Mouse (Mus musculus): ENCODE data around the gene Rmi1. TPM values are rescaled to one million over a fixed set of nuclear protein-coding genes. Genes with fewer than 3 reads are reported as not detected.
"Not testable (repeated sequence)": the region's sequence is repeated elsewhere in the genome, so short reads cannot be mapped to it uniquely, and the experiment has no call there.

Rmi1 gene
- polyA plus RNA-seq, 1 experiment from 2014 or later, result 22.7 TPM

DNA sequence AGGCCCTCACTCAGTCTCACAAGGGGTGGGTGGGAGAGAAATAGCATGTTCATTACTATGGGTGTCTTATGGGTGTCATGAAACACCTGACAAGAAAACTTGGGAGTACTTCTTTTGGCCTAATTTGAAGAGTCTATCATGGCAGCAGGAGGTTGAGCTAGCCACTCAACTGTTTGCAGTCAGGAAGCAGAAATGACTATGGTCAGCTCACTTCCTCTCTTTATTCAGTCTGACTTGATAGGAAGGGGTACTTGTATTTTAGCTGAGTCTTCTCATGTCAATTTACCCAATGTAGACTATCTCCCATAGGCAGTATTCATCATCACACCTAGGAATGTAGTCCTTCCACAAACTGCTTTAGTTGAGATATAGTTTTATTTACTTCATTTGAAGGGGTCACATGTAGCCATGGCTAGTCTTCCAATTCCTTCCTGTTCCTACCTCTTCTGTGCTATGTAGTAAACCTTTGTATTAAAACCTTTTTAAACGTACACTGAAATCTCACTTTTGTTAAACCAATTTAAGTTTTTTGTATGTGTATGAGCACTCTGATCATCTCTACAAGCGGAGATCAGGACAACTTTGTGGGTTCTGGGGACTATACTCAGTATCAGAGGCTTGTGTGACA lies 12.6 kb upstream of the Rmi1 start:
- no peak overlapping the region for H3K4me3 ChIP-seq (ENCODE audit: low read depth, low read length)
- WGBS (ENCODE audit: insufficient replicate concordance), result 75% methylated on average over 2 of the region's 2 CpGs
- no peak for ATAC-seq (replicated peaks; ENCODE audit: insufficient number of reproducible peaks, low FRiP score, low TSS enrichment)
- H3K9me3 ChIP-seq (replicated peaks; ENCODE audit: control insufficient read depth, low read length), result no peaks in the 10 kb centered on the region
- no peak overlapping the region for H3K27ac ChIP-seq (ENCODE audit: low read depth, low read length)
- H3K36me3 ChIP-seq (ENCODE audit: control insufficient read depth, insufficient read depth, low read length), result peaks cover 12% of the 10 kb centered on the region
- no peak overlapping the region for H3K4me2 ChIP-seq
- H3K4me1 ChIP-seq (ENCODE audit: control insufficient read depth, insufficient read depth, low read length), result no peaks in the 10 kb centered on the region
- H3K27me3 ChIP-seq (ENCODE audit: control insufficient read depth, insufficient read depth, low read length), result no peaks in the 10 kb centered on the region
- H3K9ac ChIP-seq (ENCODE audit: low read depth, low read length), result no peak overlapping the region

GRCm38 (mm10) chr13:58394392-58394791 lies 7.7 kb upstream of the Rmi1 start:
- not testable (repeated sequence) for ATAC-seq (replicated peaks; ENCODE audit: insufficient number of reproducible peaks, low FRiP score, low TSS enrichment); H3K4me2 ChIP-seq; H3K27ac ChIP-seq (ENCODE audit: low read depth, low read length); H3K4me1 ChIP-seq (ENCODE audit: control insufficient read depth, insufficient read depth, low read length); H3K9me3 ChIP-seq (replicated peaks; ENCODE audit: control insufficient read depth, low read length); H3K9ac ChIP-seq (ENCODE audit: low read depth, low read length); H3K4me3 ChIP-seq (ENCODE audit: low read depth, low read length); H3K27me3 ChIP-seq (ENCODE audit: control insufficient read depth, insufficient read depth, low read length)
- WGBS (ENCODE audit: insufficient replicate concordance), result 85% methylated on average over 11 of the region's 11 CpGs
- peaks cover 32% of the 10 kb centered on the region for H3K36me3 ChIP-seq (ENCODE audit: control insufficient read depth, insufficient read depth, low read length)

DNA sequence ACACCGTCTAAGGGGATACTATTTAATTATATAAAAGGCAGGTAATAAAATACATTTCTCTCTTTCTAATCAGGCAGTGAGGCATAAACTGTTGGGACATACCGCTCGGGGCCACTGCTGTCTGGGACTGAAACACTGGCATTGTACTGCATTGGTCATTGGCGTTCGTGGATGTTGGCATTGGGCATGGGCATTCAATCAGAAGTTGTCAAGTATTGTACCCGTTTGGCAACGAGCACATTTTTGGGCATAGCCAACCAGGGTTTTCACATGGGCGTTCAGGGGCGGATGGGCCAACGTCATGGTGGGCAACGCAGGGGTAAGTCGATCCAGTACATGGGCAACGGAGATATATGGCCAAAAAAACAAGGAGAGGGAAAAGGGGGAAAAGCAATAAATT lies 4.4 kb upstream of the Rmi1 start:
- Histone ChIP-seq H3K4me3 (ENCODE audit: low read depth, low read length) (no peak overlapping the region), H3K36me3 (ENCODE audit: control insufficient read depth, insufficient read depth, low read length) (peaks cover 23% of the 10 kb centered on the region), H3K4me2 (no peak overlapping the region), H3K27me3 (ENCODE audit: control insufficient read depth, insufficient read depth, low read length) (no peaks in the 10 kb centered on the region), H3K9me3 (replicated peaks; ENCODE audit: control insufficient read depth, low read length) (no peaks in the 10 kb centered on the region), H3K4me1 (ENCODE audit: control insufficient read depth, insufficient read depth, low read length) (0 out of 2 replicates have a peak, but pooled peaks cover 3% of the 10 kb centered on the region), H3K9ac (ENCODE audit: low read depth, low read length) (no peak overlapping the region), H3K27ac (ENCODE audit: low read depth, low read length) (no peak overlapping the region)
- WGBS (ENCODE audit: insufficient replicate concordance), result 95% methylated on average over 13 of the region's 13 CpGs
- no peak for ATAC-seq (replicated peaks; ENCODE audit: insufficient number of reproducible peaks, low FRiP score, low TSS enrichment)

DNA sequence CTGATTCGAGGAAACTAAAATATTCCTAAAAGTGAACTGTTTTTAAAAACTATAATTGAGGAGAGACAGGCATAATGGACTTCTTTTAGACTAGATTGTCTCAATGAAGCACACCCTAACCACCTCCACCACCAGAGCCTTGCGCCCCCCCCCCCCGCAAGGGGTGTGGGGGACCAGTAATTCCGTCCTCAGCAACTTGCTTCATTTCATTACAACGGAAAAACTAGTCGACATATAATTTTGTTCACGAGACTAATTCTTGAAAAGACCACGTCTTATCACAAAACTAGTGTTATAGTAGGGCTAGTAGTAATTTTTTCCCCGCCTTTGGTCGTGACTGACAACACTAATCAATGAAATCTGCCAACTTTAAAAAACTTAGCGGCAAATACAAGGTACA lies 1.5 kb upstream of the Rmi1 start:
- Histone ChIP-seq H3K4me2 (peak overlapping the region; percentile 65), H3K9me3 (replicated peaks; ENCODE audit: control insufficient read depth, low read length) (no peaks in the 10 kb centered on the region), H3K4me3 (ENCODE audit: low read depth, low read length) (peak overlapping the region; percentile 99), H3K27me3 (ENCODE audit: control insufficient read depth, insufficient read depth, low read length) (no peaks in the 10 kb centered on the region), H3K9ac (ENCODE audit: low read depth, low read length) (peak overlapping the region; percentile 100), H3K27ac (ENCODE audit: low read depth, low read length) (peak overlapping the region; percentile 99; the same call in 1 of the 2 replicates), H3K36me3 (ENCODE audit: control insufficient read depth, insufficient read depth, low read length) (peaks cover 14% of the 10 kb centered on the region), H3K4me1 (ENCODE audit: control insufficient read depth, insufficient read depth, low read length) (0 out of 2 replicates have a peak, but pooled peaks cover 3% of the 10 kb centered on the region)
- WGBS (ENCODE audit: insufficient replicate concordance), result under 1% methylated on average over 11 of the region's 11 CpGs
- no peak for ATAC-seq (replicated peaks; ENCODE audit: insufficient number of reproducible peaks, low FRiP score, low TSS enrichment)

DNA sequence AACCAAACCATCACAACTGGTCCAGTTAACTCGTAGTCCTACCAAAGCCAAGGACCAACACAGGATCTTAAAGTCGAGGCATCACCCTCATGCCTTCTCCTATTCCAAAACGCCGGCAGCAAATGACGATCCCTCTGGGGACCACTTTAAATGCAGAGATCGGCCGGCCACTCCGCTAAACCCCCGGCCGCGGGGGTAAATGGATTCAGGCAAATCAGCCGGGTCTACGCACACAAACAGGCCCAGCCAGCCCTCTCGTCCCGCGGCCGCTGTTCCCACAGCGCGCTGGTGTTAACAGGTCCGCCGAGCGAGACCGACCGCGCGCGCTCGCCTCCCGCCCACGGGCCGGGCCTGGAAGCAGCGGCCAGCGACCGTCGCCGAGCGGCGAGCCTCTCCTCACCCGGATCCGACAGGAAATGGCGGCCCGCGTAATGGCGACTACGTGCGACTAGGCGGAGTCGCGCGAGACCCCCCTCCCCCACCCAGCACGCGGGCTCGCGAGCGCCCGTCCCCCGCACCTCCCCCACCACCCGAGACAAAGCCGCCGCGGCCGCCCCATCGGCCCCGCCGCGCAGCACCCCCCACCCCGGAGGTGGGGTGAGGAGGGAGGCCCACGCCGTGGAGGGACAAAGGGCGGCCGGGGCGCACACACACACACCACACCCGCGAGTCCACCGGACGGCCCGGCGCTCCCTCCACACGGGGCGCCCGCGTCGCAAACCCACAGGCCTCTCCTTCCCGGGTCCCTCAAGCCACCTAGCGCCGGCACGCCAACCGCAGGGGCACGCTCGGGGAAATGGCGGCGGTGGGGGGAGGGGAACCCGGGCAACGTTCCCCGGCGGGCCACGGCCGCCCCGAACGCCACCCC lies 679 bp upstream of the Rmi1 start:
- under 1% methylated on average over 64 of the region's 100 CpGs for WGBS (ENCODE audit: insufficient replicate concordance)
- Histone ChIP-seq H3K27ac (ENCODE audit: low read depth, low read length) (peak overlapping the region; percentile 99), H3K9ac (ENCODE audit: low read depth, low read length) (peak overlapping the region; percentile 100), H3K4me1 (ENCODE audit: control insufficient read depth, insufficient read depth, low read length) (0 out of 2 replicates have a peak, but pooled peaks cover 3% of the 10 kb centered on the region), H3K4me2 (peak overlapping the region; percentile 65), H3K9me3 (replicated peaks; ENCODE audit: control insufficient read depth, low read length) (no peaks in the 10 kb centered on the region), H3K27me3 (ENCODE audit: control insufficient read depth, insufficient read depth, low read length) (no peaks in the 10 kb centered on the region), H3K4me3 (ENCODE audit: low read depth, low read length) (peak overlapping the region; percentile 99), H3K36me3 (ENCODE audit: control insufficient read depth, insufficient read depth, low read length) (peaks cover 8% of the 10 kb centered on the region)
- ATAC-seq (replicated peaks; ENCODE audit: insufficient number of reproducible peaks, low FRiP score, low TSS enrichment), result peak; percentile 32

DNA sequence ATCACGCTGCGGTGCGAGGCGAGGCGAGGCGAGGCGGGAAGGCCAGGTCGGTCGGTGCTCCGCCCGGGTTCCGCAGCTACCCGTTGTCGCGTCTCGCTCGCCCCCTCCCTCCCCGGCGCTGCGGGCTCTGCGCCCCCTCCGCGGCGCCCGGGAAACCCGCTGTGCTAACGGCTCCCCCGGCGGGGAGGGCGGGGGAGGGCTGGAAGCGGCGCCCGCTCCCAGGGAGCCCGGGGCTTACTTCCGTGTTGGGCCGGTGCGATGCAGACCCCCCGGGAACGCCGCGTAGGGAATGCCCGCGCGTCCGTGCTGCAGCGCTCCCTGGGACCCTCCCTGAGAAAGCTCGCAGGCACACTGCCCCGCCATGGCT lies 679 bp downstream of the Rmi1 start:
- WGBS (ENCODE audit: insufficient replicate concordance), result under 1% methylated on average over 24 of the region's 48 CpGs
- 0 out of 2 replicates have a peak, but pooled peaks cover 1% of the 10 kb centered on the region for H3K36me3 ChIP-seq (ENCODE audit: control insufficient read depth, insufficient read depth, low read length)
- no peaks in the 10 kb centered on the region for H3K27me3 ChIP-seq (ENCODE audit: control insufficient read depth, insufficient read depth, low read length)
- ATAC-seq (replicated peaks; ENCODE audit: insufficient number of reproducible peaks, low FRiP score, low TSS enrichment), result peak; percentile 61
- peak overlapping the region; percentile 99 for H3K4me3 ChIP-seq (ENCODE audit: low read depth, low read length)
- no peaks in the 10 kb centered on the region for H3K9me3 ChIP-seq (replicated peaks; ENCODE audit: control insufficient read depth, low read length)
- peak overlapping the region; percentile 66 for H3K4me2 ChIP-seq
- H3K9ac ChIP-seq (ENCODE audit: low read depth, low read length), result peak overlapping the region; percentile 100
- 0 out of 2 replicates have a peak, but pooled peaks cover 3% of the 10 kb centered on the region for H3K4me1 ChIP-seq (ENCODE audit: control insufficient read depth, insufficient read depth, low read length)
- H3K27ac ChIP-seq (ENCODE audit: low read depth, low read length), result peak overlapping the region; percentile 99

- not testable (repeated sequence) for H3K9me3 ChIP-seq (replicated peaks; ENCODE audit: control insufficient read depth, low read length); H3K36me3 ChIP-seq (ENCODE audit: control insufficient read depth, insufficient read depth, low read length); ATAC-seq (replicated peaks; ENCODE audit: insufficient number of reproducible peaks, low FRiP score, low TSS enrichment); H3K27me3 ChIP-seq (ENCODE audit: control insufficient read depth, insufficient read depth, low read length); H3K4me1 ChIP-seq (ENCODE audit: control insufficient read depth, insufficient read depth, low read length)
- WGBS (ENCODE audit: insufficient replicate concordance), result 7% methylated on average over 17 of the region's 17 CpGs
- H3K9ac ChIP-seq (ENCODE audit: low read depth, low read length), result peak within 1 kb of the TSS; percentile 100
- peak within 1 kb of the TSS; percentile 99 for H3K4me3 ChIP-seq (ENCODE audit: low read depth, low read length)
- peak within 1 kb of the TSS; percentile 99 for H3K27ac ChIP-seq (ENCODE audit: low read depth, low read length)
- peak within 1 kb of the TSS; percentile 66 for H3K4me2 ChIP-seq
Observed at GRCm38 (mm10) chr13:58403243-58403642, 1.2 kb downstream of the Rmi1 start, which contains the start of gene Hnrnpk. Gene Hnrnpk, minus strand, starts transcription at chr13:58403343.

GRCm38 (mm10) chr13:58411073-58411472 lies 9.0 kb downstream of the Rmi1 start:
- no peak overlapping the region for H3K27ac ChIP-seq (ENCODE audit: low read depth, low read length)
- no peak overlapping the region for H3K9ac ChIP-seq (ENCODE audit: low read depth, low read length)
- no peak overlapping the region for H3K4me2 ChIP-seq
- no peaks in the 10 kb centered on the region for H3K27me3 ChIP-seq (ENCODE audit: control insufficient read depth, insufficient read depth, low read length)
- H3K9me3 ChIP-seq (replicated peaks; ENCODE audit: control insufficient read depth, low read length), result no peaks in the 10 kb centered on the region
- no peaks in the 10 kb centered on the region; the same call in 1 of the 2 replicates for H3K36me3 ChIP-seq (ENCODE audit: control insufficient read depth, insufficient read depth, low read length)
- 91% methylated on average over 4 of the region's 4 CpGs for WGBS (ENCODE audit: insufficient replicate concordance)
- ATAC-seq (replicated peaks; ENCODE audit: insufficient number of reproducible peaks, low FRiP score, low TSS enrichment), result no peak
- no peaks in the 10 kb centered on the region for H3K4me1 ChIP-seq (ENCODE audit: control insufficient read depth, insufficient read depth, low read length)
- H3K4me3 ChIP-seq (ENCODE audit: low read depth, low read length), result no peak overlapping the region
